Mouse (Mus musculus) lung, postnatal 25 days (tissue): ENCODE measurements around the gene Slc35e3.
A peak's percentile ranks its signal among the peaks of the same experiment; 100 is the strongest.
"Not testable (repeated sequence)": the region's sequence is repeated elsewhere in the genome, so short reads cannot be mapped to it uniquely, and the experiment has no call there.

Experiments
- DNase-seq: peaks from one replicate; pipeline ENCODE4 v3.0.0; 2022; ENCODE audit warnings: low spot score

Gene Slc35e3

GRCm38 (mm10) chr10:117713466-117713865 is 32.7 kb downstream of the Slc35e3 start:
- DNase-seq, result no peak

GRCm38 (mm10) chr10:117712871-117713270 is 33.3 kb downstream of the Slc35e3 start:
- DNase-seq, result no peak

GRCm38 (mm10) chr10:117712191-117712754 is 33.9 kb downstream of the Slc35e3 start:
- no peak for DNase-seq

- DNase-seq, result no peak
Measured at GRCm38 (mm10) chr10:117711408-117711807, 34.8 kb downstream of the Slc35e3 start.

- peak; percentile 96 for DNase-seq
Measured at GRCm38 (mm10) chr10:117710604-117711141, 35.5 kb downstream of the Slc35e3 start, which contains the start of gene Mdm2. TSS of gene Mdm2 (minus strand) at chr10:117710758.

- peak; percentile 85 for DNase-seq
Measured at GRCm38 (mm10) chr10:117709930-117710603, 36.1 kb downstream of the Slc35e3 start.

GRCm38 (mm10) chr10:117709326-117709830 is 36.8 kb downstream of the Slc35e3 start:
- DNase-seq, result no peak

- no peak for DNase-seq
Measured at GRCm38 (mm10) chr10:117708856-117709255, 37.3 kb downstream of the Slc35e3 start.

GRCm38 (mm10) chr10:117708376-117708775 is 37.8 kb downstream of the Slc35e3 start:
- DNase-seq, result no peak

GRCm38 (mm10) chr10:117707114-117707838 is 38.9 kb downstream of the Slc35e3 start:
- DNase-seq, result no peak

GRCm38 (mm10) chr10:117706440-117706839 is 39.7 kb downstream of the Slc35e3 start:
- no peak for DNase-seq

GRCm38 (mm10) chr10:117705806-117706205 is 40.4 kb downstream of the Slc35e3 start:
- DNase-seq, result no peak

- DNase-seq, result no peak
Measured at GRCm38 (mm10) chr10:117704964-117705335, 41.2 kb downstream of the Slc35e3 start.

- DNase-seq, result not testable (repeated sequence)
Measured at GRCm38 (mm10) chr10:117704314-117704963, 41.7 kb downstream of the Slc35e3 start.

- no peak for DNase-seq
Measured at GRCm38 (mm10) chr10:117703506-117703905, 42.7 kb downstream of the Slc35e3 start.

GRCm38 (mm10) chr10:117702024-117702833 is 43.9 kb downstream of the Slc35e3 start:
- no peak for DNase-seq

GRCm38 (mm10) chr10:117701034-117701829 is 44.9 kb downstream of the Slc35e3 start:
- no peak for DNase-seq

- DNase-seq, result no peak
Measured at GRCm38 (mm10) chr10:117700450-117700849, 45.7 kb downstream of the Slc35e3 start.

- no peak for DNase-seq
Measured at GRCm38 (mm10) chr10:117699914-117700313, 46.3 kb downstream of the Slc35e3 start.
